Mouse (Mus musculus): ENCODE data around the gene Tfap2a. TPM values are rescaled to one million over a fixed set of nuclear protein-coding genes. Genes with fewer than 3 reads are reported as not detected.

Gene Tfap2a
- total RNA-seq, 2 experiments from 2014 or later, result not detected

GRCm38 (mm10) chr13:40735416-40736106 lies 2.6 kb downstream of the Tfap2a start:
- DNase-seq, result no peak
- intact Hi-C loops (cut with DNase I; ENCODE audit: low total_unique reads), result no loop called here

- no peak for DNase-seq
- intact Hi-C loops (cut with DNase I; ENCODE audit: low total_unique reads), result no loop called here
Observed at GRCm38 (mm10) chr13:40734316-40734965, 3.7 kb downstream of the Tfap2a start.

- no peak for DNase-seq
- intact Hi-C loops (cut with DNase I; ENCODE audit: low total_unique reads), result no loop called here
Observed at GRCm38 (mm10) chr13:40733542-40734151, 4.5 kb downstream of the Tfap2a start.

- intact Hi-C loops (cut with DNase I; ENCODE audit: low total_unique reads), result no loop called here
Observed at GRCm38 (mm10) chr13:40732816-40733541, 5.2 kb downstream of the Tfap2a start.

GRCm38 (mm10) chr13:40732085-40732484 lies 6.1 kb downstream of the Tfap2a start:
- intact Hi-C loops (cut with DNase I; ENCODE audit: low total_unique reads), result no loop called here
- DNase-seq, result no peak

More at GRCm38 (mm10) chr13:40732816-40733541, 5.2 kb downstream of the Tfap2a start:
- DNase-seq, result no peak

GRCm38 (mm10) chr13:40731179-40731841 lies 6.9 kb downstream of the Tfap2a start:
- peak; percentile 32 for DNase-seq
- intact Hi-C loops (cut with DNase I; ENCODE audit: low total_unique reads), result no loop called here

- no peak for DNase-seq
- intact Hi-C loops (cut with DNase I; ENCODE audit: low total_unique reads), result no loop called here
Observed at GRCm38 (mm10) chr13:40730651-40731178, 7.5 kb downstream of the Tfap2a start.

GRCm38 (mm10) chr13:40729592-40730431 lies 8.4 kb downstream of the Tfap2a start:
- DNase-seq, result no peak
- intact Hi-C loops (cut with DNase I; ENCODE audit: low total_unique reads), result no loop called here

GRCm38 (mm10) chr13:40729037-40729436 lies 9.1 kb downstream of the Tfap2a start:
- DNase-seq, result no peak
- intact Hi-C loops (cut with DNase I; ENCODE audit: low total_unique reads), result no loop called here

GRCm38 (mm10) chr13:40728626-40728990 lies 9.6 kb downstream of the Tfap2a start:
- DNase-seq, result no peak
- intact Hi-C loops (cut with DNase I; ENCODE audit: low total_unique reads), result no loop called here

- intact Hi-C loops (cut with DNase I; ENCODE audit: low total_unique reads), result no loop called here
- DNase-seq, result no peak
Observed at GRCm38 (mm10) chr13:40727731-40728625, 10.2 kb downstream of the Tfap2a start.

- no peak for DNase-seq
- intact Hi-C loops (cut with DNase I; ENCODE audit: low total_unique reads), result no loop called here
Observed at GRCm38 (mm10) chr13:40725924-40726323, 12.3 kb downstream of the Tfap2a start.

- intact Hi-C loops (cut with DNase I; ENCODE audit: low total_unique reads), result no loop called here
- DNase-seq, result no peak
Observed at GRCm38 (mm10) chr13:40723598-40723920, 14.6 kb downstream of the Tfap2a start.

- intact Hi-C loops (cut with DNase I; ENCODE audit: low total_unique reads), result no loop called here
Observed at GRCm38 (mm10) chr13:40722741-40723597, 15.2 kb downstream of the Tfap2a start.

GRCm38 (mm10) chr13:40719741-40720082 lies 18.5 kb downstream of the Tfap2a start:
- DNase-seq, result no peak
- intact Hi-C loops (cut with DNase I; ENCODE audit: low total_unique reads), result no loop called here

More at GRCm38 (mm10) chr13:40722741-40723597, 15.2 kb downstream of the Tfap2a start:
- DNase-seq, result peak; percentile 92

- DNase-seq, result no peak
- intact Hi-C loops (cut with DNase I; ENCODE audit: low total_unique reads), result no loop called here
Observed at GRCm38 (mm10) chr13:40719066-40719740, 19.0 kb downstream of the Tfap2a start.

Data from gastrocnemius, postnatal 14 days (tissue).